Mouse (Mus musculus) lung, embryonic 15.5 days (tissue): ENCODE measurements around the gene Gm47841. TPM values are rescaled to one million over a fixed set of nuclear protein-coding genes. Genes with fewer than 3 reads are reported as not detected.

Experiments used
- ATAC-seq: fragments of 200-750 bp; cut with Nextera tagmentation; 2 replicates; pipeline ENCODE4 v1.8.0; 2017; ENCODE audit warnings: moderate number of reproducible peaks, borderline replicate concordance; ENCODE audit not compliant: low FRiP score, low TSS enrichment; ENCODE audit errors: extremely low read depth
- H3K27ac ChIP-seq: fragments of 300-500 bp; sonication (generic); 2 replicates; pipeline ENCODE4 v1.5.1; 2015; ENCODE audit warnings: moderate library complexity, mild to moderate bottlenecking, inconsistent platforms
- H3K27me3 ChIP-seq: fragments of 300-500 bp; sonication (generic); 2 replicates; pipeline ENCODE4 v1.6.1; 2015; ENCODE audit warnings: inconsistent platforms
- H3K36me3 ChIP-seq: fragments of 300-500 bp; sonication (generic); 2 replicates; pipeline ENCODE4 v1.6.1; 2015; ENCODE audit warnings: inconsistent platforms
- H3K4me1 ChIP-seq: fragments of 300-500 bp; sonication (generic); 2 replicates; pipeline ENCODE4 v1.6.1; 2015; ENCODE audit warnings: inconsistent platforms
- H3K4me2 ChIP-seq: fragments of 300-500 bp; sonication (generic); 2 replicates; pipeline ENCODE4 v1.6.1; 2015; ENCODE audit warnings: inconsistent platforms, mild to moderate bottlenecking, moderate library complexity
- H3K4me3 ChIP-seq: fragments of 300-500 bp; sonication (generic); 2 replicates; pipeline ENCODE4 v1.5.1; 2015; ENCODE audit warnings: mild to moderate bottlenecking, inconsistent platforms
- H3K9ac ChIP-seq: fragments of 300-500 bp; sonication (generic); 2 replicates; pipeline ENCODE4 v1.6.1; 2015; ENCODE audit warnings: inconsistent platforms
- H3K9me3 ChIP-seq: fragments of 300-500 bp; sonication (generic); 2 replicates; pipeline ENCODE4 v1.6.1; 2016; ENCODE audit warnings: inconsistent platforms
- WGBS: fragments of 180-500 bp; shearing (Covaris S2); methylation state at CpG from one replicate; pipeline ENCODE4 v1.1.7; 2015; 5-methylcytosine and 5-hydroxymethylcytosine counted together
- polyA plus RNA-seq: library from polyadenylated mRNA; unstranded; fragments of >200 nt; fragmentation: Nextera tagmentation; extraction: Ambion mirVana; gene quantifications from 2 replicates; pipeline ENCODE4 v1.2.1, GENCODE M21; 2015

The Gm47841 gene
- polyA plus RNA-seq, 1 experiment from 2014 or later, result 0.19 TPM

DNA sequence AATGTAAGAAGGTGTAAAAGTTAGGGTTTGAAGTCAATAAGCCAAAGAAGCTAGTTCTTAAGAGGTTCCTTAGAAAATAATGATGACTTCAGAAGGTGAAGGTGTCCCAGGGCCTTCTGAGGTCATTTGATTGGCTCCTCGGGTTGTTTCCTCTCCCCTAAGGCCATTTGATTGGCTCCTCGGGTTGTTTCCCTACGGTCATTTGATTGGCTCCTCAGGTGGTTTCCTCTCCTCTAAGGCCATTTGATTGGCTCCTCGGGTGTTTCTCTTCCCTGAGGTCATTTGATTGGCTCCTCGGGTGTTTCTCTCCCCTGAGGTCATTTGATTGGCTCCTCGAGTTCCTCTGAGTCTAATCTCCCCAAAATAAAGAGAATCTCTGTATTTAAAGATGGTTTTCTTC is 35.8 kb downstream of the Gm47841 start:
- Histone ChIP-seq H3K4me1 (peaks cover 21% of the 10 kb centered on the region), H3K27me3 (peaks cover 13% of the 10 kb centered on the region), H3K4me3 (no peak overlapping the region), H3K9ac (no peak overlapping the region), H3K9me3 (no peaks in the 10 kb centered on the region; the same call in 1 of the 2 replicates), H3K27ac (no peak overlapping the region), H3K36me3 (no peaks in the 10 kb centered on the region), H3K4me2 (no peak overlapping the region)
- no peak for ATAC-seq
- WGBS, result 78% methylated on average over 6 of the region's 6 CpGs

DNA sequence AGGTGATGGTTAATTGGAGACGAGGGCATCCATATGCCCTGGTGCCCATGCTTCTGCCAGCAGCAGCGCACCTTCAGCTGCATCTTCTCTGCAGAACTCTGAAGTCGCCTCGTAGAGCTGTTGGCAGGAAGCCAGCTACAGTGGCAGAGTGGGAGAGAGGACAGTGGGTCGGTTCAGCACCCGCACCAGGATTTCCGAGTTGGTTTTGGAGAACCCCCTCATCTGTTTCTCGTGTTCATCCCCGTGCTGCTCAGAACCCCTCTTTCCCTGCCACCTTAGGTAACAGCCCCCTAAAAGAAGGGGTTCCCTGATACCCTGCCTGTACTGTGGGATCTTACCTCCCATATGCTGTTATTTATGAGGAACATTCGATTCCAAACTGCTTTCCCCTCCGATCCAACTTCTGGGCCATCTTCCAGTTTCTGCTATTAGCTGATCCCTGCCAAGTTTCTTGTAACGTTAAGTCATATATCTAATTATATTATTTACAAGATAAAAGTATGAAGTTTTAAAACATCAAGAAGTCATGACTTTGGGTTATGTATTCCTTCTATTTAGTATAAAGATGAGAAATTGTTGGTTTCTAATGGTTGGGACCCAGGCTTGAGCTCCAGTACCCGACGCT is 38.7 kb downstream of the Gm47841 start:
- Histone ChIP-seq H3K27me3 (peaks cover 21% of the 10 kb centered on the region), H3K4me3 (no peak overlapping the region), H3K4me2 (peak overlapping the region; percentile 29; the same call in 1 of the 2 replicates), H3K27ac (no peak overlapping the region), H3K36me3 (no peaks in the 10 kb centered on the region), H3K4me1 (peaks cover 21% of the 10 kb centered on the region), H3K9ac (no peak overlapping the region), H3K9me3 (no peaks in the 10 kb centered on the region; the same call in 1 of the 2 replicates)
- 49% methylated on average over 14 of the region's 14 CpGs for WGBS
- ATAC-seq, result peak; percentile 17; the same call in 1 of the 2 replicates

DNA sequence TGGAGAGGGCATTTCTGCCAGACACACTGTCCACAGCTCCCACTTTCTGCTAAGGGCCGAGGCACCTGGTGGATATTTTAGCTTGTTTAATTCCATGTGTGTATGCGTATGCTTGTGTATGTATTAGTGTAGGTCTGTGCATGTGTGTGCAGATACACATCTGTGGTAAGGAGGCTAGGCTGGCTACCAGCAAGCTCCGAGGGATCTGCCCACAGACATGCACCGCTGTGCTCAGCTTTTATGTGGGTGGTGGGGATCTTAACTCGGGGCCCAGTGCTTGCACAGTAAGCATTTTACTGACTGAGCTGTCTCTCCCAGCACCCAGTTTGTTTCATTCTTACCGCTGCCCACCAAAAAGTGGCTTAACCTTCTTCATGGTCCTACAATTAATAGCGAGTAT is 40.0 kb downstream of the Gm47841 start:
- 72% methylated on average over 7 of the region's 7 CpGs for WGBS
- Histone ChIP-seq H3K4me1 (peaks cover 21% of the 10 kb centered on the region), H3K4me3 (no peak overlapping the region), H3K36me3 (no peaks in the 10 kb centered on the region), H3K27ac (no peak overlapping the region), H3K27me3 (peaks cover 19% of the 10 kb centered on the region), H3K9me3 (no peaks in the 10 kb centered on the region; the same call in 1 of the 2 replicates), H3K4me2 (peak overlapping the region; percentile 63; the same call in 1 of the 2 replicates), H3K9ac (no peak overlapping the region)
- no peak for ATAC-seq

DNA sequence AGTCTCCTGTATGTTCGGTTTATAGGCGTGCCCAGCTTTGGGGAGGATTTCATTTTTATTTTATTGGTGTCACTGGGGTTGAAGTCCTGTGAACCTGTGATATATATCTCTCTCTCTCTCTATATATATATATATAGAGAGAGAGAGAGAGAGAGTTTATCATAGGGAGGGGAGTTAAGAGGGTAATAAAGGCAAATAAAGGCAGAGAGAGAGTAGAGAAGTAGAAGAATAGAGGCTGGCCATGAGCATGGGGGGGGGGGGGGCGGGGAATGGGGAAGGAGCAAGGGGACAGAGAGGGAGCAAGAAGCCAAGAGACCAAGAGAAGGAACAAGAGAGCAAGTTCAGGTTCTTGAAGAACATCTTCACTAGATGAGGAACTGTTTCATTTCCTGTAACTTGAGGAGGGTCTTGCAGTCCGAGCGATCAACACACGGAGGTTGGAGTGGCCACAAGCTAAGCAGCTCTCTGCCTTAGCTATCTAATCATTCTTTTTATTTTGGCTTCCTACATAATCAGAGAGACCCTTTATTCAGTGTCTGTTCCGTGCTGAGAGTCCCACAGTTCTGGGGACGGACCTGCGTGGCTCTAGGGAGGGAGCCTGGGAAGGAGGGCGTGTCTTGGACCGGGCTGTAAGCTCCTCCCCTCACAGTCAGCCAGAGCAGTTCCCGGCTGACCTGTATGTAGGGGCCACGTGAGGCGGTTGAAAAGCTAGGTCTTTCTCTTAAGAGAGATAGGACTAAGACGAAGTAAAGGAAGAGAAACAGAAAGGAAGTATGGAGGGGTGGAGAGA is 40.8 kb downstream of the Gm47841 start:
- Histone ChIP-seq H3K4me2 (peak overlapping the region; percentile 63), H3K4me3 (peak overlapping the region; percentile 43), H3K36me3 (no peaks in the 10 kb centered on the region), H3K9me3 (no peaks in the 10 kb centered on the region; the same call in 1 of the 2 replicates), H3K27me3 (peaks cover 17% of the 10 kb centered on the region), H3K9ac (peak overlapping the region; percentile 32; the same call in 1 of the 2 replicates), H3K27ac (no peak overlapping the region), H3K4me1 (peaks cover 21% of the 10 kb centered on the region)
- WGBS, result 13% methylated on average over 14 of the region's 15 CpGs
- peak; percentile 84 for ATAC-seq

GRCm38 (mm10) chr15:101005717-101006116 is 41.5 kb downstream of the Gm47841 start:
- H3K9ac ChIP-seq, result no peak overlapping the region
- no peaks in the 10 kb centered on the region; the same call in 1 of the 2 replicates for H3K9me3 ChIP-seq
- no peak for ATAC-seq
- 79% methylated on average over 8 of the region's 8 CpGs for WGBS
- no peak overlapping the region for H3K27ac ChIP-seq
- H3K4me2 ChIP-seq, result no peak overlapping the region
- H3K36me3 ChIP-seq, result no peaks in the 10 kb centered on the region
- peaks cover 21% of the 10 kb centered on the region for H3K4me1 ChIP-seq
- H3K4me3 ChIP-seq, result no peak overlapping the region
- H3K27me3 ChIP-seq, result peaks cover 17% of the 10 kb centered on the region

- WGBS, result 78% methylated on average over 3 of the region's 3 CpGs
- no peak for ATAC-seq
- Histone ChIP-seq H3K4me3 (no peak overlapping the region), H3K4me2 (no peak overlapping the region), H3K4me1 (peaks cover 21% of the 10 kb centered on the region), H3K27me3 (peaks cover 17% of the 10 kb centered on the region), H3K9ac (no peak overlapping the region), H3K36me3 (no peaks in the 10 kb centered on the region), H3K9me3 (no peaks in the 10 kb centered on the region; the same call in 1 of the 2 replicates), H3K27ac (no peak overlapping the region)
These were observed 42.7 kb downstream of the Gm47841 start for GRCm38 (mm10) chr15:101004538-101004937.

- H3K4me2 ChIP-seq, result no peak overlapping the region
- no peak for ATAC-seq
- peaks cover 9% of the 10 kb centered on the region; the same call in 1 of the 2 replicates for H3K4me1 ChIP-seq
- H3K9me3 ChIP-seq, result no peaks in the 10 kb centered on the region; the same call in 1 of the 2 replicates
- no peak overlapping the region for H3K4me3 ChIP-seq
- WGBS, result 80% methylated on average over 3 of the region's 3 CpGs
- H3K27me3 ChIP-seq, result peaks cover 18% of the 10 kb centered on the region; the same call in 1 of the 2 replicates
- no peaks in the 10 kb centered on the region for H3K36me3 ChIP-seq
- H3K9ac ChIP-seq, result no peak overlapping the region
- H3K27ac ChIP-seq, result no peak overlapping the region
These were observed 44.7 kb downstream of the Gm47841 start for GRCm38 (mm10) chr15:101002466-101002865.

GRCm38 (mm10) chr15:101001685-101002084 is 45.5 kb downstream of the Gm47841 start:
- no peaks in the 10 kb centered on the region for H3K36me3 ChIP-seq
- 86% methylated on average over 1 of the region's 1 CpGs for WGBS
- no peak overlapping the region for H3K4me3 ChIP-seq
- H3K4me2 ChIP-seq, result no peak overlapping the region
- H3K9ac ChIP-seq, result no peak overlapping the region
- H3K9me3 ChIP-seq, result no peaks in the 10 kb centered on the region
- no peak overlapping the region for H3K27ac ChIP-seq
- no peak for ATAC-seq
- H3K27me3 ChIP-seq, result peaks cover 13% of the 10 kb centered on the region; the same call in 1 of the 2 replicates
- peaks cover 3% of the 10 kb centered on the region; the same call in 1 of the 2 replicates for H3K4me1 ChIP-seq

DNA sequence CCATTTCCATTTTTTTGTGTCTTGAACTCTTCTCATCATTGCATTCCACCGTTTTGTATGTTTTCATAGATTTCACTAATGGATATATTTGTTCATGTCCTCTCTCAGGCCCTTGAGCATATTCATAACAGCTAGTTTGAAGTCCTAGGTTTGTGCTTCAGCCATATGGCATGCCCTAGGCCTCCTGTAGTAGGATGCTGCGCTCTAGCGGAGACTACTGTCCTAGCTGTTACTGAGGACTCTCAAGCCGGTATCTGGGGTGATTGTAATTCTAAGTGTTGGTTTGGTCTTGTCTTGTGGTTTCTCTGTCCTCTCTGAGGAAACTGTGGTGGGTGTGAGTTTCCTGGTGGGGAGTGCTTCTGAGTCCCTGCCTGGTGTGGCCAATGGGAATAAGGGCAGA is 50.1 kb downstream of the Gm47841 start:
- Histone ChIP-seq H3K36me3 (no peaks in the 10 kb centered on the region), H3K4me3 (no peak overlapping the region), H3K4me2 (no peak overlapping the region), H3K27me3 (peaks cover 6% of the 10 kb centered on the region; the same call in 1 of the 2 replicates), H3K27ac (no peak overlapping the region), H3K4me1 (no peaks in the 10 kb centered on the region), H3K9ac (no peak overlapping the region), H3K9me3 (no peaks in the 10 kb centered on the region)
- no peak for ATAC-seq
- 19% methylated on average over 4 of the region's 4 CpGs for WGBS

Other genes with a start within 250 kb of the Gm47841 start
- 1.4 and 2.1 TPM in 2 replicates for gene Scn8a, start 177.5 kb downstream of the Gm47841 start, polyA plus RNA-seq
- gene Fignl2, start 31.2 kb upstream of the Gm47841 start, polyA plus RNA-seq, result 0.19 and 0.24 TPM in 2 replicates
- gene Ankrd33, start 68.4 kb upstream of the Gm47841 start, polyA plus RNA-seq, result not detected in 2 replicates
- gene Acvrl1, start 81.1 kb upstream of the Gm47841 start, polyA plus RNA-seq, result 68.2 and 72.4 TPM in 2 replicates
- gene Acvr1b, start 126.7 kb upstream of the Gm47841 start, polyA plus RNA-seq, result 5.9 and 6.0 TPM in 2 replicates
- 6.9 and 7.9 TPM in 2 replicates for gene Grasp, start 176.8 kb upstream of the Gm47841 start, polyA plus RNA-seq
- 9.2 and 9.9 TPM in 2 replicates for gene Nr4a1, start 206.9 kb upstream of the Gm47841 start, polyA plus RNA-seq
- gene Atg101, start 236.9 kb upstream of the Gm47841 start, polyA plus RNA-seq, result 74.5 and 76.8 TPM in 2 replicates
- gene 6030408B16Rik, start 245.8 kb upstream of the Gm47841 start, polyA plus RNA-seq, result 48.1 and 50.0 TPM in 2 replicates